Mouse (Mus musculus): ENCODE results near the gene Tbcd. TPM values are rescaled to one million over a fixed set of nuclear protein-coding genes. Genes with fewer than 3 reads are reported as not detected.

Tbcd gene
- polyA plus RNA-seq, 1 experiment from 2014 or later: 57.1 TPM

GRCm38 (mm10) chr11:121522156-121522762, 70.5 kb downstream of the Tbcd start:
- Histone ChIP-seq H3K36me3 (replicated peaks) (no peaks in the 10 kb centered on the region), H3K4me3 (no peak overlapping the region), H3K9me3 (no peaks in the 10 kb centered on the region), H3K27ac (no peak overlapping the region), H3K27me3 (ENCODE audit: poor library complexity, severe bottlenecking) (no peaks in the 10 kb centered on the region), H3K4me1 (peaks cover 11% of the 10 kb centered on the region; the same call in 1 of the 2 replicates)
- DNase-seq (ENCODE audit: extremely low spot score, low spot score): no peak
- WGBS: 86% methylated on average over 4 of the region's 4 CpGs

DNA sequence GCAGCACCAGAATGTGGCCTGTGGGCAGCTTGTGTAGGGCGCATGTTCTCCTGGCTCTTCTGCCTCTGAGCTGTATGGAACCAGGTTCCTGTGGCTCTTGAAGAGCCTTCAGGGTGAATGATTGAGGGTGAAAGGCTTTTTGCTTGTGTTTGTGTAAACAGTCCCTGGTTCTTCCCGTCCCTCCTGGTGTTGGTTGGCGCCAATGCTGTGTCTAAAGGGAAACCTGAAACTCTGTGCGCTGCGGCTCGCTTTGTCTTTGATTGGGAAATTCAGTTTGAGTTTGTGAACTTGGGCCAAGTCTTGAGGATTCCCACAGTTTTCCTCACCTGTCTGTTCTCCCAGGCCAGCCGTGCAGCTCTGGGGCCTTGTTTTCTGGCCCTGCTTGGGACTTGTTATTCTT, 72.4 kb downstream of the Tbcd start:
- WGBS: 90% methylated on average over 7 of the region's 7 CpGs
- Histone ChIP-seq H3K27ac (no peak overlapping the region), H3K27me3 (ENCODE audit: poor library complexity, severe bottlenecking) (no peaks in the 10 kb centered on the region), H3K36me3 (replicated peaks) (no peaks in the 10 kb centered on the region), H3K9me3 (no peaks in the 10 kb centered on the region), H3K4me3 (no peak overlapping the region), H3K4me1 (peaks cover 7% of the 10 kb centered on the region; the same call in 1 of the 2 replicates)
- no peak for DNase-seq (ENCODE audit: extremely low spot score, low spot score)

GRCm38 (mm10) chr11:121529747-121530146, 78.0 kb downstream of the Tbcd start:
- H3K9me3 ChIP-seq: no peaks in the 10 kb centered on the region
- H3K4me3 ChIP-seq: no peak overlapping the region
- 94% methylated on average over 3 of the region's 3 CpGs for WGBS
- no peaks in the 10 kb centered on the region for H3K36me3 ChIP-seq (replicated peaks)
- H3K4me1 ChIP-seq: peaks cover 2% of the 10 kb centered on the region; the same call in 1 of the 2 replicates
- no peak for DNase-seq (ENCODE audit: extremely low spot score, low spot score)
- no peak overlapping the region for H3K27ac ChIP-seq
- no peaks in the 10 kb centered on the region for H3K27me3 ChIP-seq (ENCODE audit: poor library complexity, severe bottlenecking)

GRCm38 (mm10) chr11:121536528-121536927, 84.8 kb downstream of the Tbcd start:
- Histone ChIP-seq H3K27me3 (ENCODE audit: poor library complexity, severe bottlenecking) (no peaks in the 10 kb centered on the region), H3K36me3 (replicated peaks) (peaks cover 8% of the 10 kb centered on the region), H3K9me3 (no peaks in the 10 kb centered on the region), H3K4me1 (peaks cover 2% of the 10 kb centered on the region; the same call in 1 of the 2 replicates), H3K4me3 (no peak overlapping the region), H3K27ac (no peak overlapping the region)
- DNase-seq (ENCODE audit: extremely low spot score, low spot score): no peak
- 69% methylated on average over 3 of the region's 3 CpGs for WGBS

DNA sequence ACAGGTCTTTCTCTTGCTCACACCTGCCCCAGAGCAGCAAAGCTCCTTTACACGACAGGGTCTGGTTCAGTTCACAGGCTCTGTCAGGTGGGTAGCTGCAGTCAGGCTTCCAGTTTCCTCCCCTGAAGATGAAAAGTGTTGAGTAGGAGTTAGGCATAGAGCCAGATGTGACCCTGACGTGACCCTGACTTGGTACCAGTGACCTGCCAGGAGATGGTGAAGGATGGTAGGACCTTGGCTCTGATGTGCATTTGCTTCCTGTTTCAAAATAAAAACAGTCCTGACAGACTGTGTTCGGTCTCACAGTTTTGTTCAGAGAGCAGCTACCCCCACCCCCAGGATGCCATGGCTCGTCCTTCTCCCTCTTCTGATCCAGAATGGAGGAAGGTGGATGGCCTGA, 90.7 kb downstream of the Tbcd start:
- Histone ChIP-seq H3K27me3 (ENCODE audit: poor library complexity, severe bottlenecking) (no peaks in the 10 kb centered on the region), H3K4me1 (no peaks in the 10 kb centered on the region), H3K36me3 (replicated peaks) (peaks cover 26% of the 10 kb centered on the region), H3K9me3 (no peaks in the 10 kb centered on the region), H3K27ac (0 out of 2 replicates have a peak overlapping the region, but pooled peaks have one; percentile 40), H3K4me3 (no peak overlapping the region)
- WGBS: 89% methylated on average over 4 of the region's 4 CpGs
- DNase-seq (ENCODE audit: extremely low spot score, low spot score): no peak

- 90% methylated on average over 5 of the region's 5 CpGs for WGBS
- Histone ChIP-seq H3K9me3 (no peaks in the 10 kb centered on the region), H3K36me3 (replicated peaks) (peaks cover 26% of the 10 kb centered on the region), H3K4me1 (peaks cover 3% of the 10 kb centered on the region), H3K27ac (0 out of 2 replicates have a peak overlapping the region, but pooled peaks have one; percentile 40), H3K27me3 (ENCODE audit: poor library complexity, severe bottlenecking) (no peaks in the 10 kb centered on the region), H3K4me3 (no peak overlapping the region)
- DNase-seq (ENCODE audit: extremely low spot score, low spot score): no peak
Observed at GRCm38 (mm10) chr11:121543287-121543856, 91.6 kb downstream of the Tbcd start.

DNA sequence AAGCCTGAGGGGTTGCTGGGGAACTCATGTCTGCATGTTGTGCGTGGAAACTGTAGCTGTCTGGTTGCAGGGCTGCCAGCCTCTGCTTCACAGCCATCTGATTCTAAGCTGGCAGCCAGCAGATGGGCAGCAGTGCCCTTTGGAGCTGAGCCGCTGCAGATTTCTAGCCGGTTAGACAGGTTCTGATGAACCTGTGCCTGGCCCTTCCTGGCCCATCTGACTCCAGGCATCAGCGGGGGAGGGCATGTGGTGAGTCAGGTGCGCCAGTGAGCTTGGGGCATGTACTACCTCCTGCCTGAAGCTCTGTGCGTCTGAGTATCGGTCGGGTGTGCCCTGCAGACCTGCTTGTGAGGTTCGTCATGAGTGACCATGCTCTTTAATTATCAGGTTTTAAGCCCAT, 92.2 kb downstream of the Tbcd start:
- no peaks in the 10 kb centered on the region for H3K9me3 ChIP-seq
- no peak overlapping the region for H3K4me3 ChIP-seq
- WGBS: 86% methylated on average over 9 of the region's 9 CpGs
- peaks cover 7% of the 10 kb centered on the region for H3K4me1 ChIP-seq
- H3K27me3 ChIP-seq (ENCODE audit: poor library complexity, severe bottlenecking): no peaks in the 10 kb centered on the region
- 0 out of 2 replicates have a peak overlapping the region, but pooled peaks have one; percentile 40 for H3K27ac ChIP-seq
- no peak for DNase-seq (ENCODE audit: extremely low spot score, low spot score)
- peaks cover 26% of the 10 kb centered on the region for H3K36me3 ChIP-seq (replicated peaks)

DNA sequence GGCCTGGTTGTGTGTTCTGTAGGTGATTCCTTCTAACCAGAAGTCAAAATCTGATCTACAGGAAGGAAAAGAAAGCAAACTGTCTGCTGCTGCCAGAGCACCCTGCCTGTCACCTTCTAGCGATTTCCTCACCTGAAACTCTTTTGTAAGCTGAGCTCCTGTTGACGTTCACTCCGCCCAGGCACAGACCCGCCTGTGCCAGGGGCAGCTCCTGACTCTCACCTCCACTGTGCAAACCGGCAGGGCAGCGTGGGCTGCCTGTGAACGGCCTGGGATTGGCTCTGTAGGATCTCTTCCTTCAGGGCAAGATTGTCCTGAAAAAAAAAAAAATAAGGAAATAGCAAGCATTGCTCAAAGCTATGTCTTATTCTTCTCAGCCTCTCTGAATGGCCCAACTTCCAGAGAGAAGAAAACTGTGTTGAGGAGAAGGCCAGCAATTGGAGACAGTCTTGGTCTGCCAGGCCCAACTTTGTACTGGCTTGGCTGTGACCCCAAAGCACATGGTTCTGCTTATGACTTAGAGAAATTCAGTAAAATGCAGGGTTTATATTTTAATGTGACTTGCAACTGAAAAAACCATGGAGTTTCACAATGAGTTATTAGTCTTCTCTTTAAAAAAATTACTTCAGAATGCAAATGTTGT, 93.1 kb downstream of the Tbcd start:
- H3K27me3 ChIP-seq (ENCODE audit: poor library complexity, severe bottlenecking): no peaks in the 10 kb centered on the region
- H3K9me3 ChIP-seq: no peaks in the 10 kb centered on the region
- 75% methylated on average over 7 of the region's 7 CpGs for WGBS
- DNase-seq (ENCODE audit: extremely low spot score, low spot score): no peak
- H3K4me1 ChIP-seq: peaks cover 16% of the 10 kb centered on the region
- peak overlapping the region; percentile 35; the same call in 1 of the 2 replicates for H3K27ac ChIP-seq
- no peak overlapping the region for H3K4me3 ChIP-seq
- H3K36me3 ChIP-seq (replicated peaks): peaks cover 26% of the 10 kb centered on the region

DNA sequence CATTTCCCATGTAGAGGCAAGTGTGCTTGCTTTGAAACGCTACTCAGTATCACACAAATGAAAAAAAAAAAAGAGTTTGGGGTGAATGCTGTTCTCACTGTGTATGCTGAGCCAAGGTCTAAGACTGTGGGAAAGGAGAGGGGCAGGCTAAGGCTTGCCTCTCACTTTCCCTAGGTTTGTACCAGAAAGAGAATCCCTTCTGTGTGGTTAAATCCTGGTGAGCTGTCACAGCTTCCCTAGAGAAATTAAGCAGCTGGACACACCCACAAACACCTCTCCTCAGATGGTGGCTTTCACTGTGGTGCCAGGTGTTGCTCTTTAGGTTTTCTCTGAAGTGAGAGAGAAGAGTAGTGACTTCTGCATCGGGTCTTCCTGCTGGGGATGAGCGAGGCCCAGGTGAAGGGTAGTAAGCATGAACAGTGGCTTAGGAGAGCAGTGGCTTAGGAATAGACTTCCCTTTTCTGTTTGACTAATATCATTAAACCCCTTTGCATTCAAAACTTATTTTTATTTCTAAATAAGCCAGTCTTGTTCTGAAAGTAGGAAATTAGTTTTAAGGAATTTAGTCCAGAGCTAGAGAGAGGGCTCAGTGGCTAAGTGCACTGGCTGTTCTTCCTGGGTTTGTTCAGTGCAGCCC, 93.8 kb downstream of the Tbcd start:
- Histone ChIP-seq H3K4me3 (no peak overlapping the region), H3K27ac (no peak overlapping the region), H3K36me3 (replicated peaks) (peaks cover 26% of the 10 kb centered on the region), H3K9me3 (no peaks in the 10 kb centered on the region), H3K27me3 (ENCODE audit: poor library complexity, severe bottlenecking) (no peaks in the 10 kb centered on the region), H3K4me1 (peaks cover 23% of the 10 kb centered on the region)
- 90% methylated on average over 3 of the region's 3 CpGs for WGBS
- no peak for DNase-seq (ENCODE audit: extremely low spot score, low spot score)

- no peaks in the 10 kb centered on the region for H3K27me3 ChIP-seq (ENCODE audit: poor library complexity, severe bottlenecking)
- H3K27ac ChIP-seq: peak overlapping the region; percentile 40; the same call in 1 of the 2 replicates
- H3K9me3 ChIP-seq: no peaks in the 10 kb centered on the region
- 93% methylated on average over 5 of the region's 5 CpGs for WGBS
- H3K36me3 ChIP-seq (replicated peaks): peaks cover 16% of the 10 kb centered on the region
- H3K4me3 ChIP-seq: no peak overlapping the region
- DNase-seq (ENCODE audit: extremely low spot score, low spot score): no peak
- peaks cover 32% of the 10 kb centered on the region for H3K4me1 ChIP-seq
Observed at GRCm38 (mm10) chr11:121547234-121547633, 95.5 kb downstream of the Tbcd start.

DNA sequence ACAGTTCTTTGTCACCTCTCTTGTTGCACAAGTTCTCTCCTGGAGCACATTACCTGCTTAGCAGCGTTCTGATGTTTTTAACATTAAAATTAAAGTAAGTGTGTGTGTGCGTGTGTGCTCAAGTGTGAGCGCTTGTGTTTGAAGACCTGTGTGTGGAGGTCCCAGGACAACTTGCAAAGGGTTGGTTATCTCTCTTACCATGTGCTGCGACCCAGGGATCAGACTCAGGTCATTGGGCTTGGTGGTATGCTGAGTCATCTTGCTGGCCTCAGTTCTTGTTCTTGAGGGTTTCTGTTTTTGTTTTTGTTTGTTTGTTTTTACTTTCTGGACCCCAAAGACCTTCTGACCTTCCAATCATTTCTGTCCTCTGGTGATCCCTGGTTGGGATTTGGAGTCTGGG, 96.2 kb downstream of the Tbcd start:
- H3K4me3 ChIP-seq: no peak overlapping the region
- H3K27me3 ChIP-seq (ENCODE audit: poor library complexity, severe bottlenecking): no peaks in the 10 kb centered on the region
- H3K27ac ChIP-seq: peak overlapping the region; percentile 40
- no peak for DNase-seq (ENCODE audit: extremely low spot score, low spot score)
- H3K9me3 ChIP-seq: no peaks in the 10 kb centered on the region
- peaks cover 32% of the 10 kb centered on the region for H3K4me1 ChIP-seq
- 89% methylated on average over 4 of the region's 4 CpGs for WGBS
- H3K36me3 ChIP-seq (replicated peaks): 0 out of 2 replicates have a peak, but pooled peaks cover 10% of the 10 kb centered on the region

DNA sequence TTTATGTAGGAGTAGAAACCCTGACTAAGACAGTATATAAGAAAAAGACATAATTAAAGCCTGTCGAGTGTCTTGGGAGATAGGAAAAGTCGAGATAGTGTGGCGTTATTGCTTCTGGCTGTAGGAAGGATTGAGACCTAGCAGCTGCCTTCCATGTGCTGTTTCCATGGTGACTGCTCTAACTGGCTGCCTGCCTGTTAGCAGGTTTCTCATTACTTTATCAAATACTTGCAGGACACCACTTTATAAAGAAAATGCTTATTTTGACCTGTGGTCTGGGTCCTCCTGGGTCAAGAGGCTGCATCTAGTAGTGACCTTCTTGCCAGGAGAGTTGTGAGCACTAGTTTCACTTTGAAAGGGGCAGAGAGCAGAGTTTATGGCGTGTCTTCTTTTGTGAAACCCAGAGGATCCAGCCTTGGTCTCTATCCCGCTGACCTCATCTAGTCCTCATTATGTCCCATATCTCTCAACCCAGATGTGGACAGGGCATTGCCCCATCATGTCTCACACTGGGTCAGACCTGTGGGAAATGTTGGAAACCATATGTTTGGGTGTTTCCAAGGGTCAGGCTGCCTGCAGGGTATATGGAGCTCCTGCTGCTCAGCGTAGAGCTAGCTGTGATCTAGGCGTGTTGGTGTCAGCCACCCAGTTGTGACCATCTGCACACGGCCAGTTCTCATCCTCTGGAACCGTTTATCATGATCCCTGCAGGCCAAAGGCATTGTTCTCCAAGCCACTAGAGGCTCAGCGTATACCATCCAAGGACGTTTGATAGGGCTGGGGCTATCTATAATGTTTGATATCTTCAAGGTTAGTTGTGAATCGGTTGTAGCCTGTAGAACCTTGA, 97.5 kb downstream of the Tbcd start:
- Histone ChIP-seq H3K9me3 (no peaks in the 10 kb centered on the region), H3K4me1 (peaks cover 32% of the 10 kb centered on the region), H3K4me3 (no peak overlapping the region), H3K27me3 (ENCODE audit: poor library complexity, severe bottlenecking) (no peaks in the 10 kb centered on the region), H3K27ac (peak overlapping the region; percentile 83), H3K36me3 (replicated peaks) (0 out of 2 replicates have a peak, but pooled peaks cover 4% of the 10 kb centered on the region)
- WGBS: 77% methylated on average over 12 of the region's 12 CpGs
- no peak for DNase-seq (ENCODE audit: extremely low spot score, low spot score)

Measured in forebrain, embryonic 10.5 days (tissue).